Comparison of ENCODE assay signal across 8 mouse cellular contexts in the genomic region with DNA sequence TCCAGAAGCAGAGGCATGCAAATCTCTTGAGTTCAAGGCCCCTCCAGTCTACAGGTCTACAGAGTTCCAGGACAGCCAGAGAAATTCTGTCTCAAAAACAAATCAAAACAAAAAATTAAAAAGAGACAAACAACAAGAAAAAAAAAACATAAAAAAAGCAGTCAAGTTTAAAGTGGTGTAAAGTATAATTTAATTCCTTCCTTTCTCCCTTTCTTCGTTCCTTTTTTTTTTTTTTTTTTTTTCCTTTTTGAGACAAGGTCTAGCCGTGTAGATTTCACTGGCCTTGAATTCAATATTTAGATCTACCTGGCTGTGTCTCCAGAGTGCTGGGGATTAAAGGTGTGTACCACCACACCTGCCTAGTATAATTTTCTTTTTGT. TPM values are rescaled to one million over a fixed set of nuclear protein-coding genes. Genes with fewer than 3 reads are reported as not detected.
DNase-seq lines count a peak whose midpoint lies in the region; ATAC-seq and TF ChIP-seq lines count a peak whose summit lies in the region.

No protein-coding gene starts in this region.

- H3K27ac ChIP-seq in cerebellum, adult 2 months (ENCODE audit: insufficient read depth, low read length): no peak overlapping the region
- H3K27ac ChIP-seq in lung, embryonic 15.5 days: no peak overlapping the region
- no peak overlapping the region for H3K27ac ChIP-seq in intestine, embryonic 15.5 days
- H3K27ac ChIP-seq in neural tube, embryonic 13.5 days (replicated peaks): no peak overlapping the region

- TF ChIP-seq CTCF in cerebellum, adult 2 months (IDR thresholded peaks at IDR 0.05; ENCODE audit: borderline replicate concordance, insufficient read depth, low read depth, low read length): no peak

- no peak for DNase-seq in cerebellum, adult 2 months
- no peak for DNase-seq in lung, postnatal 10 days
- no peak for DNase-seq in right cerebral cortex, adult 18-20 months
- DNase-seq in layer of hippocampus, adult 18-20 months (ENCODE audit: low spot score in 2 of 2): no peak

- H3K4me3 ChIP-seq in cerebellum, adult 2 months (replicated peaks; ENCODE audit: insufficient read depth, low read depth, low read length): peak overlapping the region; percentile 36
- peak overlapping the region; percentile 99 for H3K4me3 ChIP-seq in lung, embryonic 15.5 days
- H3K4me3 ChIP-seq in intestine, embryonic 15.5 days (replicated peaks): peak overlapping the region; percentile 99; the same call in 1 of the 2 replicates
- H3K4me3 ChIP-seq in neural tube, embryonic 13.5 days: no peak overlapping the region

- no peaks in the 10 kb centered on the region for H3K36me3 ChIP-seq in lung, embryonic 15.5 days
- H3K36me3 ChIP-seq in intestine, embryonic 15.5 days: no peaks in the 10 kb centered on the region
- H3K36me3 ChIP-seq in neural tube, embryonic 13.5 days: no peaks in the 10 kb centered on the region

- H3K27me3 ChIP-seq in cerebellum, adult 2 months (ENCODE audit: control insufficient read depth, insufficient read depth, low read length): no peaks in the 10 kb centered on the region
- no peaks in the 10 kb centered on the region for H3K27me3 ChIP-seq in lung, embryonic 15.5 days
- H3K27me3 ChIP-seq in intestine, embryonic 15.5 days (replicated peaks): no peaks in the 10 kb centered on the region
- no peaks in the 10 kb centered on the region for H3K27me3 ChIP-seq in neural tube, embryonic 13.5 days

- H3K9me3 ChIP-seq in lung, embryonic 15.5 days: no peaks in the 10 kb centered on the region
- no peaks in the 10 kb centered on the region for H3K9me3 ChIP-seq in intestine, embryonic 15.5 days
- H3K9me3 ChIP-seq in neural tube, embryonic 13.5 days: no peaks in the 10 kb centered on the region

- TF ChIP-seq POLR2A in cerebellum, adult 2 months (IDR thresholded peaks at IDR 0.05; ENCODE audit: borderline replicate concordance, insufficient read depth, low read length): no peak

- WGBS in cerebellum, adult 2 months: 48% methylated on average over 2 of the region's 2 CpGs
- WGBS in lung, embryonic 15.5 days: 42% methylated on average over 2 of the region's 2 CpGs
- WGBS in intestine, embryonic 15.5 days: 64% methylated on average over 2 of the region's 2 CpGs
- 64% methylated on average over 2 of the region's 2 CpGs for WGBS in neural tube, embryonic 13.5 days

- H3K4me2 ChIP-seq in lung, embryonic 15.5 days: peak overlapping the region; percentile 77
- peak overlapping the region; percentile 68 for H3K4me2 ChIP-seq in intestine, embryonic 15.5 days (replicated peaks)
- peak overlapping the region; percentile 76 for H3K4me2 ChIP-seq in neural tube, embryonic 13.5 days

- peaks cover 4% of the 10 kb centered on the region for H3K4me1 ChIP-seq in cerebellum, adult 2 months (ENCODE audit: control insufficient read depth, insufficient read depth, low read length)
- H3K4me1 ChIP-seq in lung, embryonic 15.5 days: peaks cover 19% of the 10 kb centered on the region
- H3K4me1 ChIP-seq in intestine, embryonic 15.5 days (replicated peaks): peaks cover 7% of the 10 kb centered on the region
- H3K4me1 ChIP-seq in neural tube, embryonic 13.5 days (replicated peaks): peaks cover 20% of the 10 kb centered on the region

- no peak for ATAC-seq in cerebellum, adult (ENCODE audit: insufficient number of reproducible peaks, low FRiP score, low TSS enrichment)
- ATAC-seq in lung, embryonic 15.5 days (ENCODE audit: borderline replicate concordance, extremely low read depth, low FRiP score, low TSS enrichment): no peak
- ATAC-seq in intestine, embryonic 15.5 days: no peak
- ATAC-seq in neural tube, embryonic 13.5 days (ENCODE audit: low read depth): no peak

- no peak overlapping the region for H3K9ac ChIP-seq in lung, embryonic 15.5 days
- no peak overlapping the region for H3K9ac ChIP-seq in intestine, embryonic 15.5 days
- no peak overlapping the region for H3K9ac ChIP-seq in neural tube, embryonic 13.5 days

RNA-seq across cellular contexts. Expression of a gene that starts 1.4 kb away (rescaled TPM):
- polyA plus RNA-seq in cerebellum, adult 2 months (2012; rRNA removed): 20.2 and 20.5 TPM in 2 replicates
- polyA plus RNA-seq in lung, embryonic 15.5 days (2015; fragmentation: Nextera tagmentation; extraction: Ambion mirVana): 22.0 and 24.0 TPM in 2 replicates
- 19.1 and 20.2 TPM in 2 replicates for polyA plus RNA-seq in intestine, embryonic 15.5 days (2015; fragmentation: Nextera tagmentation; extraction: Ambion mirVana)
- 30.9 and 31.1 TPM in 2 replicates for polyA plus RNA-seq in neural tube, embryonic 13.5 days (2015; fragmentation: Nextera tagmentation; extraction: Ambion mirVana)
- total RNA-seq in layer of hippocampus, adult 18-20 months (2021): 10 to 100 TPM; 38.5 to 38.9 TPM
